Mouse (Mus musculus) MEL (cell line): ENCODE measurements around the gene Gpr62.

Source experiments
- CTCF ChIP-seq, 3 experiments: IDR thresholded peaks in 2 of 3; conservative IDR thresholded peaks in 1 of 3; 2 replicates each; pipeline ENCODE4 v1.5.1; 2011 to 2012; ENCODE audit warnings: low read length in 3 of 3, low read depth in 2 of 3, mild to moderate bottlenecking in 2 of 3, improper control_type of control experiment in 1 of 3, inconsistent platforms in 1 of 3, mixed read lengths in 1 of 3, moderate library complexity in 1 of 3; ENCODE audit not compliant: control insufficient read depth in 1 of 3, insufficient read depth in 1 of 3, poor library complexity in 1 of 3, severe bottlenecking in 1 of 3
- EP300 ChIP-seq, 2 experiments: IDR thresholded peaks; 2 replicates each; pipeline ENCODE4 v1.6.1; 2011; ENCODE audit warnings: improper control_type of control experiment in 2 of 2, low read length in 2 of 2, low read depth in 1 of 2, mild to moderate bottlenecking in 1 of 2
- GATA1 ChIP-seq: IDR thresholded peaks from 2 replicates; pipeline ENCODE4 v1.6.1; 2011; ENCODE audit warnings: low read depth, low read length, improper control_type of control experiment
- MAFK ChIP-seq: IDR thresholded peaks from 2 replicates; pipeline ENCODE4 v1.6.1; 2011; ENCODE audit warnings: low read depth, mild to moderate bottlenecking, low read length, improper control_type of control experiment, borderline replicate concordance
- MEF2A ChIP-seq: IDR thresholded peaks from 2 replicates; pipeline ENCODE4 v1.6.1; 2014; ENCODE audit warnings: low read depth, mild to moderate bottlenecking, inconsistent platforms, low read length, improper control_type of control experiment; ENCODE audit not compliant: poor library complexity, insufficient replicate concordance, severe bottlenecking; ENCODE audit errors: extremely low read depth
- MYC ChIP-seq: IDR thresholded peaks from 2 replicates; pipeline ENCODE4 v1.6.1; 2011; ENCODE audit warnings: low read depth, mild to moderate bottlenecking, low read length, improper control_type of control experiment, moderate library complexity
- POLR2A ChIP-seq, 2 experiments: IDR thresholded peaks; 2 replicates each; pipeline ENCODE4 v1.6.1; 2011 to 2012; ENCODE audit warnings: low read length in 2 of 2, mild to moderate bottlenecking in 2 of 2, control low read depth in 1 of 2, improper control_type of control experiment in 1 of 2, low read depth in 1 of 2, moderate library complexity in 1 of 2; ENCODE audit not compliant: control insufficient read depth in 1 of 2, insufficient read depth in 1 of 2, poor library complexity in 1 of 2
- SMC3 ChIP-seq: IDR thresholded peaks from 2 replicates; pipeline ENCODE4 v1.6.1; 2011; ENCODE audit warnings: low read depth, low read length, improper control_type of control experiment
- UBTF ChIP-seq: IDR thresholded peaks from 2 replicates; pipeline ENCODE4 v1.6.1; 2012; ENCODE audit warnings: low read depth, mild to moderate bottlenecking, inconsistent platforms, low read length, improper control_type of control experiment, moderate library complexity, borderline replicate concordance; ENCODE audit not compliant: insufficient read depth
- USF1 ChIP-seq: IDR thresholded peaks from 2 replicates; pipeline ENCODE4 v1.6.1; 2014; ENCODE audit warnings: low read depth, mild to moderate bottlenecking, inconsistent platforms, low read length, improper control_type of control experiment, moderate library complexity
- ZNF384 ChIP-seq: IDR thresholded peaks from 2 replicates; pipeline ENCODE4 v1.6.1; 2012; ENCODE audit warnings: low read depth, mild to moderate bottlenecking, inconsistent platforms, low read length, improper control_type of control experiment

GRCm38 (mm10) chr9:106462430-106462800 is 3.3 kb downstream of the Gpr62 start:
- TF ChIP-seq ZNF384 (no peak), POLR2A (IDR thresholded peaks at IDR 0.05; ENCODE audit: control insufficient read depth in 1 of 2, insufficient read depth in 1 of 2, low read depth in 1 of 2, low read length in 2 of 2, poor library complexity in 1 of 2) (no peak), CTCF (IDR thresholded peaks at IDR 0.05 in 2 of 3, conservative IDR thresholded peaks at IDR 0.05 in 1 of 3; ENCODE audit: control insufficient read depth in 1 of 3, insufficient read depth in 1 of 3, low read depth in 2 of 3, low read length in 3 of 3, poor library complexity in 1 of 3, severe bottlenecking in 1 of 3) (no peak), USF1 (no peak), MYC (no peak), UBTF (no peak), MEF2A (no peak), MAFK (no peak), SMC3 (no peak), GATA1 (no peak), EP300 (IDR thresholded peaks at IDR 0.05; ENCODE audit: low read depth in 1 of 2, low read length in 2 of 2) (no peak)
